Mouse (Mus musculus) adrenal gland, postnatal 14 days (tissue): ENCODE measurements at regions not wholly inside any gene's neighbourhood (a gene's known extent, or its start where the extent isn't known, plus 50 kb on each side); places are given as distances from the start of the nearest gene placed in this dataset.
A peak's percentile ranks its signal among the peaks of the same experiment; 100 is the strongest.

Experiments
- DNase-seq: peaks from one replicate; pipeline ENCODE4 v3.0.0; 2021; ENCODE audit warnings: mixed read lengths

DNA sequence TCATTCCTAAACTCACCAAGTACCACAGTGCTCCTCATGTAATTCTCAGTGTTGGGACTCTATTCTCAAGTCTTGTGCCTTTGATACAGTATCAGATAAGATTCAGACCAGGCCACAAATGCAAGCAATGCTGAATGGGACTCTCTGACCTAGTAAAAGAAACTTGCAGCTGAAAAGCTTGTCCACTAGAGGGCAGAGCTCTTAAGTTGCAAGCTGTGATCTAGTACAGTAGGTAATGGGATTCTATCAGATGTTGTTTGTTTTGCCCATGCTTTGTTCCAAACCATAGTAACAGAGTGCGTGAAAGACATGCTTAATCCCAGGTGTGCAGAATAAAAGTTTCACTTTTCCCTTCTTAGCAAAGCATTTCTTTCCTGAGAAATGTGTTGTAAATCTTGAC lies 383.2 kb upstream of the Chrm2 start:
- peak; percentile 21 for DNase-seq

DNA sequence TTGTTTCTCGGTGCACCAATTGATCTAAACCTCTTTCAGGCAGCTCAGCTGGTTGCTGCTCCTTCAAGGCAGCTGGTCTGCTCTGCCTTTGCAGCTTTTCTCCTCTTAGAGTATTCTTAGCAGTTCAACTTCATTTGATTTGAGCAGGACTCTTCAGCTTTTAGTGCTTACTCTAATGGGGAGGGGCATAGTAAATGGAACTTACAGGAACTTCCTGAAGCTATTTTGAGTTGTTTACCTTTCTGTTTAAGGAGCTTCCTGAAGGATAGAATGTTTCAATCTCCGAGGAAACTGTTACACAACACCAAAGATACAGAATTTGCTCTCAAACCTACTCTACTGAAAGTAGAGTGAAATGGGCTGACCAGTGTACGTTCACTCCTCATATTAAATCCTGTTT lies 385.8 kb upstream of the Chrm2 start:
- no peak for DNase-seq

DNA sequence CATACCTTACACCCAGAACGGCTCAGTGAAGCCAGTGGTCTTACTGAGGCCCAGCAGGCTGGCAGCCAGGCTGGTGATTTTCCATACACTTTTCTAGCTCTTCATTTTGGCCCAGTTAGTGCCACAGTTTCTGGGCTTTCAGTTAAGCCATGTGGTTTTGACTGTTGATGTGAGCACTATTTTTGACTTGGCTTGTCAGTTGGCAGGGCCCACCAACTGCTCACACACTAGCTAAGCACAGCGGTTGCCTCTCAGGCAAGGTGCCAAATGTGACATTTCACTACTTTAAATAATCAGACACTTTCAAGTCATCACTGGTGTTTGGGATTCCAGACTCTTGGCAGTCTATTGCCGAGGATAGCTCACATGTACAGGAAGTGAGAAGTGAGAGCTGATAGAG lies 399.0 kb upstream of the Chrm2 start:
- no peak for DNase-seq

DNA sequence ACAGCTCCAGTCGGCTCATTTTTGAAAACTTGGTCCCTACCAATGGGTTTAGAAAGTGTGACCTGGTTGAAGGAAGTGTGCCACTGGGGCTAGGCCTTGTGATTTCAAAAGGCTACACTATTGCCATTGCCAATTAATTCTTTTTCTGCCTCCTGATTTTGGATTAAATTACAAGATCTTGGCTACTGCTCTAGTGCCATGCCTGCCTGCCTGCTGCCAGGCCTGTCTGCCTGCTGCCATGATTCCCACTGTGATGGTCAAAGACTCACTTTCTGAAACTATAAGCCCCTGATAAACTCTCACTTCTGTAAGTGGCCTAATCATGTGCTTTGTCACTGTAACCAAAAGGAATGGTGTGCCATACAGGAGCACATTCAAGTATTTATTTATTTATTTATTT lies 400.4 kb upstream of the Mtpn start:
- DNase-seq, result no peak

DNA sequence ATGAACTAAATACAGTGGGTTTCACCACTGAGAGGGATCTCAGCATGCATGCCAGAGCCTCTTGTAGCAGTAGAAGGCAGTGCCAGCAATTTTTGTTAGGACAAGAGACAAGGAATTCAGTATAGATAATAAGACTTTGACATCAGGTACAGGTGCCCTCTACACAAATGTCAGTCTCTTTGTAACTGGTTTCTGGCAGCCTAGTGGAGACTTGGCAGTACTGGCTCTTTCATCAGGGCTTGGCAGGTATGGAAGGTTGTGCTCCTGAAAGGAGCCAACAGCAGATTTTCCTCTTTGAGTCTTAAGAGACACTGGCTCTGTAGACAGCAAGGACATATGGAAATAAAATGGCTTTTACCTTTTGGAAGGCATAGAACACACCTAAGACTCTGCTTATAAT lies 384.5 kb upstream of the Mtpn start:
- no peak for DNase-seq

DNA sequence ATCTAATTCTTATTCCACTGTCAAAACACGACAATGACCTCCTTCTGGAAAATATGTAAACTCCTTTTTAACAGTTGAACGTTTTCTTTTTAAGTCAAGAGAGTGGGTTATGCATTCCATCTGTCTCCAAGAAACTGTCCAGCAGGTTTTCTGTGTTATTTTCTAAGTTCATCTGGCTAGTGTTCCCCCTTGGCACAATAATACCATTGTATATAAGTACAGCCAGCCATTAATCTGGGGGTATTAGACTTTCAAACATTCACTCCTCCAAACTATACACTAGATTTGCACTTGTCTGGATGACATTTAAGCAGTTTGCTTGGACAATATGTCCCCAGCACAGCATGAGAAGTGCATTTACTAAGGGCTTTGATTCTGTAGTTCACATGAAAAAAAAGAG lies 358.3 kb upstream of the Mtpn start:
- no peak for DNase-seq

DNA sequence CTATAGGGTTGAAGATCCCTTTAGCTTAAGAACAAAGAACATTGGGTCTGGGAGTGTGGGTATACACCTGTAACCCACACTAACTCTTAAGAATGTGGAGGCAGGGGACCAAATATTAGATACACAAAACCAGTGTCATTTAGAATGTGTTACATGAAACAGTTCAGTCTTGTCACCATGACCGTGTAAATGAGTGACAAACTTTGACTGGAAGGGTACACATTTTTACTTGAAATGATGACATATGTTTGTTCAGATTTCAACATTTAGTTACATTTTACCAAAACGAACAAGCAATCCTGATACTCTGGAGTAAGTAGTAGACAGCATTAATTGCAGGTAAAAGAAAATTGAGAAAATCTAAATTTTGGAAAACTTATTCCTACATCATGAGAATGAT lies 356.0 kb upstream of the Mtpn start:
- no peak for DNase-seq

DNA sequence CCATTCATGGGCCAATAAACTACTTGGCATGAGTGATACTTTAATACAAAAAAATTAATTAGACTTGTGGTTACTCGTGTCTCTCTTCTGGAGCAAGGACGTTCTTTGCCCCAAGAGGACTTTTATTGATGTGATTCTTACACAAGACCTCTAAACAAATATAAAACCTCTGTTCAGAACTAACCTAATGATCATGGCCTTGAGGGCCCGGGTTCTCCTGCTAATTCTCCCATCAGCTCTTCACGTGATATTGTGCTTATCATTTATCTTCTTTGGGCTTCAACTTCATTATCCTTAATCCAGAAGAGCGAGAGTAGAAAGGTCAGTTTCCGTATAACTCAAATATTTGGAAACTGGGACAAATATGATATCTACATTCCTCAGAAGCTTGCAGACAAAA lies 335.0 kb upstream of the Mtpn start:
- DNase-seq, result no peak

DNA sequence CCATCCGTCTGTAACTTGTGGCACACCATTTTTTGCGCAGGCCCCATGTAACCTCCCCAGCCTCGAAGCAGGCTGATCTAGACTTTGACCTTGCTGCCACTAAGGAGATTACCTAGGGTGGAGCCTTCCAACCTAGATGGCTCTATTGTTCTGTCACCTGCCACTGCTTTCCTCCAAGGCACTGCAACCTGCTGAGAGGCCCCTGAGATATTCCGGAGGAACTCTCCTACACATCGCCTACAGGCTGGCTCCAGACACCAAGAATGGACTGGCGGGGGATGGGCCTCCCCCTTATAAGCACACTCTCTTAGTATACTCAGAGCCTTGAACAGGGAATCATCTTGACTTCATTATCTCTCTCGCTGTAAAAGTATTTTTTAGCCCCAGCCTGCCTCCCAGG lies 331.7 kb upstream of the Mtpn start:
- no peak for DNase-seq

DNA sequence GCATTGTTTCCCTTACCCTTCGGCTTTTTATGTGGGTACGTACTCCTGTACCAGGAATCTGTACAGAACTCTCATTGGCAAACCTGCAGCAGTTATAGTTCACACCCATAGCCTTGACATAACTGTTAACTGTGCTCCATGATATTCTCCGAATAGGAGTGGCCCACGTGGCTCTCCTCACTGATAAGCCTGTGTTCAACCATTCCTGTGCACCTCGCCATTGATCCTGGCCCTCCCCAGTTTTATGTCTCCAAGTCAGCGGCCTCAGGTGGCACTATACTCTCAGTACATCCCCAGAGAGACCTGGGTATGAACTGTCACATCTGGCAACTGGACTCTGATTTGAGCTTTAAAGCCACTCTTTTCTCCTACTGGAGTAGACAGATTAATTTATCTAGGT lies 324.5 kb upstream of the Mtpn start:
- DNase-seq, result no peak

DNA sequence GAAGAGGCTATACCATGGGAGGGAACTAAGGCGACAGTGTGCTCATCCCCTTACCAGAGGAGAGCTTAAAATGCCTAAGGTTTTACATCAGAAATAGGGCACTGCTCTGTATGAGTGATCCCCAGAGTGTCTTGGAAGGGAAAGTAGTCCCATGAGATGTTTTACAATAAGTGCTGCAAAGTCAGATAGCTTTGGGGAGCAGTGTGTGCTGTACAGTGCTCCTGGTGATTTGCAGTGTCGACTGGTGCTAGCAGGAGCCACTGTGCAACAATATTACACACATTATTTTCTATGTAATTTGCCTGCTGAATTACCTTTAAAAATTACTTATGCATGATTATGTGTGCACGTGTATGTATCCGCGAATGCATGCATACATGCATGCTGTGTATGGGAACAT lies 314.3 kb upstream of the Mtpn start:
- DNase-seq, result no peak

DNA sequence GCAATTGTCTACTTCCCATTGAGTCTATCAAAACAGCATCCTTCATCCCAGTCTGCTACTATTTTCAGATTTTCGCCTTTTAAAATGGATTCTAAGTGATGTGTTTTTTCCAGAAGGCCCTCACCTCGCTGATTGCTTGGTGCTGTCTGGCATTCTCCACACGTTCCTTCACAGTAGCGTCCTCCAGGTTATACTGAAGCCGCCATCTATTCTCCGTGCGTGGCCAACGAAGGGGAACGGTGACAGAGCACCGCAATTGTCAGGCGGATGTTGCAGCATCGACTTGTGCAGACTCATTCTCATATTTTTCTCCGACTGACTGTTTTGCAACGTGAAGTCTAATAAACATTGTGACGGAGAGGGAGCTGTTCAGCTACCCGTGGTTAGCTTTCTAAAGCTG lies 277.0 kb upstream of the Mtpn start:
- DNase-seq, result no peak

DNA sequence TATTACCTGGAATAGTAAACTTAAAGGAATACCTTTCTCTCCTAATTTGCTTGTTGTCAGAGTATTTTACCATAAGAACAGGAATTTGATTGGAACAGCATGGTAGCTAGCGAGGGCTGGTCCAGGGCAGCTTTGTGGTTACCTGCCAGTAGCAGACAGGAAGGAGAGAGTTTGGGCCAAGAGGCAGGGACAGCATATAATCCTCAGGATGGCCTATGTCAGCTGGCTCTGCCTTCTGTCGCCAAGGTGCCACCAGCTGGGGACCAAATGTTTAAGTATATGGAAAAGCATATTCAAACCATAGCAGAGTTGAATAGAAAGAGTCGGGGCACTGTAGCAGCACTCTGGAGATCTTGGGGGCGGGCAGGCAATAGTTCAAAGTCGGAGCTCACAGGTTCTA lies 274.8 kb upstream of the Mtpn start:
- no peak for DNase-seq

DNA sequence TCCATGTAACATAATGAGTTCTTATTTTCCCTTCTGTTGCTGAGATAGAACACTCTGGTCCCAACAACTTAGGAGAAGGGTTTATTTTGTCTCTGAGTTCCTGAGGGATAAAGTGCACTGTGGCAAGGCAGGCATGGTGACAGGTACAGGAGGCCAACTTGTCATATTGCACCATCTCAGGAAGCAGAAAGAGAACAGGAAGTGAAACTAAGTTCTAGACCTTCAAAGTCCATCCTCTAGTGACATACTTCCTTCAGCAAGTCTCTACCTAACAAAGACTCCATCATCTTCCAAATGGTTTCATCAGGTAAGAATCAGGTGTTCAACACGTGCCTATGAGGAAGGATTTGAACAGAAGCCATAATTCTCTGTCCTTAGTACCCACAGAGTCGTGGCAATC lies 266.1 kb upstream of the Mtpn start:
- DNase-seq, result no peak

DNA sequence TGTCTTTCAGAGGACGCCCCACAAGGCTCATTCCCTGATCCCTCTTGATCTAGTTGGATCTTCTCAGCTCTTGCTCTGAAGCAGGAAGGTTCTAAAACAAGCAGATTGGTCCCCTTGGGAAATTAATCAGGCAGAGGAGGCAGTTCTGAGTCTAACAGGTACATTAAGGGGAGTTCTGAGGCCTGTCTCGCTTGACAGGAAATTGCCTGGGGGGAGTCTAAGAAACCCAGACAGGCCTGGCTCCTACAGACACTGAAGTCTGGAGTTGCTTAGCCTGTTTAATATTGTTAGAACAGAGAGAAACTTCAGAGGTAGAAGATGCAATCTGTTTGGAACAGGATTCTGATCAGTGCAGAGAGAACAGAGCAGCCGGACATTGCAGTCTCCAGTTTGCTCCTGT lies 264.4 kb upstream of the Mtpn start:
- DNase-seq, result no peak

DNA sequence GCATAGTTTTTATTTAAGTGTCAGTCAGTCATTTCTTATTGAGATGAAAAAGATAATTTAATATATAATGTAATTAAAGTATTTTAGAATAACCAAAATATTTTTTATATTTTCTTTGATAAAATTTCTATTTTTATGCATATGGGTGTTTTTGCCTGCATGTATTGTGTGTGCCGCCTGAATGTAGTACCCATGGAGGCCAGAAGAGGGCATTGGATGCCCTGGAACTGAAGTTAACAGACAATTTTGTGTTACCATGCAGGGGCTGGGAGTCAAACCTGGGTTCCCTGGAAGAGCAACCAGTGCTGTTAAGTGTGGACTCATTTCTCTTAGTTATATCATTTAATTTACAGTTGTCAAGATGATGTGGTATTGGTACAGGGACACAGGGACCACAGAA lies 240.0 kb upstream of the Mtpn start:
- no peak for DNase-seq

DNA sequence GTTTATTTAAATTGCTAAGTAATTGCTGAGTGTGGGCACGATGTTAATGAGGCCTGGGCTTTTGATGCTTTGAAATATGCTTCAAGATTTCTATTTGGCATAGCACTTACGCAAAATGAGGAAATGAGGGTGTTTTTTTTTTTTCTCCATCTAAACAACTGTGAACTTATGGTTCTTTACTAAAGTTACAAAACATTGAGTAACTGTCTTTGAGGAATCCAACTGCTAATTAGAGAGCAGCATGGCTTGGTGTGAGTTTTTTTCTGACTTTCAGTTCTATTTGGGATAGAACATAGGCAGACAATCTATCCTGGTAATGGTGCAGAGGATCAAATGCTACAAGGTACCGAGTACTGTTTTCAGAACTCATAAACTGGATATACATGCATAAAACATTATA lies 231.2 kb upstream of the Mtpn start:
- DNase-seq, result no peak

DNA sequence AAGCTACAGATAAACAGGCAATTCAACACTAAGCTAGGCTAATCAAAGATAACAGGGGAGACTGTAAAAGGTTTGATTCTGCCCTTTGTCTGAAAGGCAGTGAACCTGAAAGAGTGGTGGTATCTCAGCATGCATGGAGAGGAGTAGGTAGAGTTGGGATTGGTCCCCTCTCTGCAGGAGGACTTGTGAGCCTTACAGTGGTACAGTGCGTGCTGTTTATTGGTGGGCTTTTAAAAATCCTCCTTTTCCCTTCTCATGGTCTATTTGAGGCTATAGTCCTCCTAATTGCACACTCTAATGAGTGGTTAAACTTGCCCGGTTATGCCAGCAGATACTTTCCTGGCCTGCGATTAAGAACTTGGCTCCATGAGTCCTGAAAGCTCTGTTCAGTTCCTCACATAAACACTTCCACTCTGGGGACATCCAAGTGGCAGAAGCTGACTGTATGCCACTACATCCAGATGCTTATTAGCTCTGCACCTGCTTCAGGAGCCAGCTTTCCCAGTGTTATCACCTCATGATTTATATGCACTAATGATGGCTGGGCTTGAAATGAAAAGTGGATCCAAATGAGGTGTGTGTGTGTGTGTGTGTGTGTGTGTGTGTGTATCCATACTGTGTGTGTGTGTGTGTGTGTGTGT lies 220.0 kb upstream of the Mtpn start:
- no peak for DNase-seq

DNA sequence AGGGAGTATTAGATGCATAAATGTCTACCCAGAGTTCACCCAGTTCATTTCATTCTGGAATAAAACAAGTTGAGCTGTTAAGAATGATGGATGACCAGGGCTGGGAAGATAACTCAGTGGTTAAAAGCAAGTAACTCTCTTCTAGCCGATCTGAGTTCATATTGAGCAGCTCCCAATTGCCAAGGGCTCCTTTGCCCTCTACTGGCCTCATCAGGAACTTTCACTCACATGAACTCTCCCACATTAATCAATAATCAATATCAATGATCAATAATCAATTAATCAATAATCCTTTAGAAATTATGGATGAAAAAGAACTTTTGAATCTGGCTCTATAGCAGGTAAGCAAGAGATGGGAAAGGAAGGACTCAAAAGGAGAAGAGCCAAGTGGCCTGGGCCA lies 206.3 kb upstream of the Mtpn start:
- no peak for DNase-seq

DNA sequence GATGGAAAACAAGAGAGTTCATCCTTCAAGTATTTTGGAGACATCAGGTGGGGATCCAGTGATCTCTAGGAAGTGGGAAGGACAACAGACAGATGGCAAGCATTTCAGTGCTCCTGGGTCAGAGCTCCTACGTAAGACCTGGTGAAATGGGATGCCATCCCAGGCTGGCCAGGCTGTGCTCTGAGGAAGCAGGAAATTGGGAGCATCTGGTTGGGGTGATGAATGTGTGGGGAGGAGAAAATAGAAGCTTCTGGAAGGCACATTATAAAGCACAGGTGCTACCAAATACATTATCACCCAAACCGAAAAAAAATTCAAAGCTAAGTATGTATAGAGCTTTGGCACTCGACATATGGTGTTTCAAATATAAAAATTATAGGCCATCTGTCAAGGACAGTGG lies 165.9 kb upstream of the Mtpn start:
- DNase-seq, result no peak

DNA sequence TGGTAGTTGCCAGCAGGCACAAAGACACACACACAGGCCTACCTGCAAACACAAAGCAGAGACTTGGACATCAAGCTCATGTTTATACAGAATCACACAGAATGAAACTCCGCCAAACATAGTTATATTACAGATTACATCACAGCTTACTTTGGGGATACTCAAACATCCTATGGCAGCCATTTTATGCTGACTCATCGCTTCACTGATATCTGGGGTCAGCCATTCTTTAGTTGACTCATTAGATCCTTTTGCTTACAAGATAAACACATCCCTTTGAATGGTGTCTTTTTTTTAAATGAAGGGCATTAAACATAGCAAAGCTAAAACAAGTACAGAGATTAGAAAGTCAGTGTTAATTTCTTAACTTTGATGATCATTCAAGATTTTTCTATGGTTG lies 127.4 kb upstream of the Mtpn start:
- no peak for DNase-seq

DNA sequence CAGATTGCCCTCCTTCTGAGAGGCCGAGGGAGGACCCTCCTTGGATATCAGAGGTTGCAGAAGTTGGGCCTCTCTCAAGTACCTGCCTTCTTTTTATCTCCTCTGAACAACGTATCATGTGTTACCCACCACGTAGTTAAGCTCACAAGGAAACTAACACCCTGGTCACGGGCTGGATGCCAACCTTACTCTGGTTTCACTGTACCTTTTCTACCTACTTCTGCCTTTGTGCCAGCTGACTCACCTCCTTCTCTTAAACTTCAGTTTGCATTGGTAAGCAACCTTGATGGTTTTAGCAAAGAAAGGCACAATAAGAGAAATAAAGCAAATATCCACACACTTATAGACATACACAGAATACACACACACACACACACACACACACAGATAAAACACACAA lies 111.7 kb upstream of the Mtpn start:
- DNase-seq, result no peak

DNA sequence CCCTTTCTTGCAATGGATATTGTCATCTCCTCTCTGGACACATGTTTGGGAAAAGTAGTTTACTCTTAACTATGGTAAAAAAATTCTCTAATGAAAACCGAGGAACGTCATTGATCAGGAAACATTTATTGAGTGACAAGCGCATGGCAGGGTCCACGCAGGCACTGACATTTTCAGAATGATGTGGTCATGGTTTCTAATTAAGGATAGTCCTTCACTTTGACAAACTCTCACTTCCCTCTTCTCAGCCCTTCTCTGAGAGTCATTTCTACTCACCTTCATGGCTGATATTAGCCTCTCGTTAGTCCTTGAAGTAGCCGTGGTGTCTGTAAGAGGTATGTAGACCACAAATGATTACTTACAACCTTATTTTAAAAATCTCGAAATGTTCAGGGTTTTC lies 105.5 kb upstream of the Mtpn start:
- no peak for DNase-seq

DNA sequence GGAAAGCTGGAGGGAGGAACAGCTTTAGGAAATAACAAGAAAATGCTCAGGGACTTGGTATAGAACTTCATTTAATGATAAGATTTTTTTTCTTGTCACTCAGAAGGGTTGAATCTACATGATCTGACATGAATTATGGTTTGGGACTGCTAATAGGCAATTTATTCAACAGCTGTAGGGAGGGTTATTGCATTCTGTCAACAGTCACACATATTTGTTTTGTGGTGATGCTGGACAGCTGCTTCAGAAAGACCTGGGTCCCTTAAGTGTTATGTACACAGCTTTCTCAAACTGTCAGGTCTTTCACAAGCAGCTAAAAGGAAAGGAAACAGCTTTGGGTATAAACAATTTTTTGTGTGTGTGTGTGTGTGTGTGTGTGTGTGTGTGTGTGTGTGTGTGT lies 101.0 kb upstream of the Mtpn start:
- DNase-seq, result no peak

DNA sequence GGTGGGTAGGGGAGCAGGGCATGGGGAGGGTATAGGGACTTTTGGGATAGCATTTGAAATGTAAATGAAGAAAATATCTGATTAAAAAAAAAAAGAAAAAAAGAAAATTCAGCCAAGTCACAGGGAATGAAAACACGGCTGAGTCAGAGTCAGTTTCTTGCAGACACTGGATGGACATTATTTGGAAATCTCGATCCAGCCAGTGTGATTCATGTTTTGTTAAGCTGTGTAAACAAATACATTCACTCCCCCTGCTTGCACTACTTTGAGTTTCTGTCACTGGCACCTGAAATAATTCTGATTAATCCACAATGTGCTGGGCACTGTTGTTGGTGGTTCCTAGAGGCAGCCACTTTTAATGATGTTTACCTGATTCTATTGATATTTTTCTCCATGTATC lies 68.6 kb upstream of the Mtpn start:
- DNase-seq, result no peak

DNA sequence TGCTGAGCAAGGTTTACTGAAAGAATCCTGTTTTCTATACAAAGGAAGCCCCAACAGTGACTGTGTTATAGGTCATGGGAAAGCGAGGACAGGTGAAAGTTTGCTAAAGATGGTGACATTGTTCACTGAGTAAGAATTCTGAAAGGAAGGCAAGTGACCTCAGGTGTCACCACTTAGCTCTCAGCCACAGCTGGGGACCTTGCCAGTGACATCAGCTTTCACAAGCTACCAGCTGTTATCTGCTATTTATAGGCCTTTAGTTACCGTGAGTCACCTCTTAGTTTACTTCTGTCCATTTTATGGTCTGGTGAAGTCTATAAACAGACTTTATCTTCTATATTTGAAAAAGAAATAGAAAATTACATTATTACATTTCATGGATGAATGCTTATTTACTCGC lies 65.4 kb upstream of the Mtpn start:
- no peak for DNase-seq
